Mouse (Mus musculus): Measurements from ENCODE around the gene Eif4e2. TPM values are rescaled to one million over a fixed set of nuclear protein-coding genes. Genes with fewer than 3 reads are reported as not detected.

Eif4e2 gene
- 91.7 and 95.4 TPM in 2 replicates for polyA plus RNA-seq (2015; fragmentation: Nextera tagmentation; extraction: Ambion mirVana)

GRCm38 (mm10) chr1:87213735-87214704, at the start of gene Eif4e2:
TSS of gene Eif4e2 (plus strand) at chr1:87213914.
- H3K4me2 ChIP-seq: peak within 1 kb of the TSS; percentile 69
- H3K36me3 ChIP-seq (replicated peaks): no peaks in the 10 kb centered on the region
- no peaks in the 10 kb centered on the region for H3K27me3 ChIP-seq (replicated peaks)
- under 1% methylated on average over 96 of the region's 99 CpGs for WGBS
- peak within 1 kb of the TSS; percentile 89 for H3K9ac ChIP-seq
- peaks cover 46% of the 10 kb centered on the region for H3K4me1 ChIP-seq
- H3K9me3 ChIP-seq: no peaks in the 10 kb centered on the region
- ATAC-seq (replicated peaks): peak; percentile 97
- H3K4me3 ChIP-seq: peak within 1 kb of the TSS; percentile 95
- H3K27ac ChIP-seq: peak within 1 kb of the TSS; percentile 98

GRCm38 (mm10) chr1:87164164-87164795, 49.4 kb upstream of the Eif4e2 start:
- H3K27me3 ChIP-seq (replicated peaks): no peaks in the 10 kb centered on the region
- ATAC-seq (replicated peaks): peak; percentile 65
- H3K36me3 ChIP-seq (replicated peaks): no peaks in the 10 kb centered on the region
- no peak overlapping the region for H3K4me2 ChIP-seq
- H3K4me1 ChIP-seq: peaks cover 16% of the 10 kb centered on the region
- no peak overlapping the region; the same call in 1 of the 2 replicates for H3K27ac ChIP-seq
- 32% methylated on average over 11 of the region's 11 CpGs for WGBS
- H3K9me3 ChIP-seq: no peaks in the 10 kb centered on the region
- no peak overlapping the region for H3K9ac ChIP-seq
- no peak overlapping the region for H3K4me3 ChIP-seq

GRCm38 (mm10) chr1:87164796-87165184, 48.9 kb upstream of the Eif4e2 start:
- ATAC-seq (replicated peaks): 0 out of 2 replicates have a peak, but pooled peaks have one; percentile 10
- H3K4me3 ChIP-seq: no peak overlapping the region
- no peak overlapping the region for H3K9ac ChIP-seq
- no peak overlapping the region for H3K27ac ChIP-seq
- no peaks in the 10 kb centered on the region for H3K9me3 ChIP-seq
- no peak overlapping the region for H3K4me2 ChIP-seq
- no peaks in the 10 kb centered on the region for H3K36me3 ChIP-seq (replicated peaks)
- peaks cover 21% of the 10 kb centered on the region for H3K4me1 ChIP-seq
- 50% methylated on average over 9 of the region's 9 CpGs for WGBS
- no peaks in the 10 kb centered on the region for H3K27me3 ChIP-seq (replicated peaks)

GRCm38 (mm10) chr1:87170458-87170857, 43.3 kb upstream of the Eif4e2 start:
- Histone ChIP-seq H3K9ac (no peak overlapping the region), H3K4me1 (peaks cover 38% of the 10 kb centered on the region)
- peak; percentile 40 for ATAC-seq (replicated peaks)

GRCm38 (mm10) chr1:87171312-87171711, 42.4 kb upstream of the Eif4e2 start:
- no peak overlapping the region for H3K4me3 ChIP-seq
- H3K4me2 ChIP-seq: no peak overlapping the region
- H3K9me3 ChIP-seq: no peaks in the 10 kb centered on the region
- ATAC-seq (replicated peaks): 0 out of 2 replicates have a peak, but pooled peaks have one; percentile 24
- no peak overlapping the region for H3K9ac ChIP-seq
- no peaks in the 10 kb centered on the region; the same call in 1 of the 2 replicates for H3K27me3 ChIP-seq (replicated peaks)
- peaks cover 44% of the 10 kb centered on the region for H3K4me1 ChIP-seq
- no peaks in the 10 kb centered on the region for H3K36me3 ChIP-seq (replicated peaks)
- no peak overlapping the region for H3K27ac ChIP-seq
- WGBS: 90% methylated on average over 1 of the region's 1 CpGs

More at GRCm38 (mm10) chr1:87170458-87170857, 43.3 kb upstream of the Eif4e2 start:
- Histone ChIP-seq H3K9me3 (no peaks in the 10 kb centered on the region), H3K27me3 (replicated peaks) (no peaks in the 10 kb centered on the region; the same call in 1 of the 2 replicates), H3K27ac (no peak overlapping the region), H3K36me3 (replicated peaks) (no peaks in the 10 kb centered on the region), H3K4me3 (no peak overlapping the region), H3K4me2 (no peak overlapping the region)
- 6% methylated on average over 18 of the region's 19 CpGs for WGBS

- no peaks in the 10 kb centered on the region for H3K9me3 ChIP-seq
- no peak overlapping the region for H3K4me2 ChIP-seq
- no peak for ATAC-seq (replicated peaks)
- no peak overlapping the region for H3K4me3 ChIP-seq
- H3K9ac ChIP-seq: no peak overlapping the region
- H3K36me3 ChIP-seq (replicated peaks): no peaks in the 10 kb centered on the region
- WGBS: 30% methylated on average over 9 of the region's 9 CpGs
- no peak overlapping the region for H3K27ac ChIP-seq
- no peaks in the 10 kb centered on the region; the same call in 1 of the 2 replicates for H3K27me3 ChIP-seq (replicated peaks)
- peaks cover 44% of the 10 kb centered on the region for H3K4me1 ChIP-seq
Observed at GRCm38 (mm10) chr1:87172316-87172715, 41.4 kb upstream of the Eif4e2 start.

GRCm38 (mm10) chr1:87174006-87174955, 39.4 kb upstream of the Eif4e2 start:
- Histone ChIP-seq H3K9me3 (no peaks in the 10 kb centered on the region), H3K9ac (no peak overlapping the region), H3K27ac (no peak overlapping the region), H3K4me2 (no peak overlapping the region), H3K36me3 (replicated peaks) (no peaks in the 10 kb centered on the region), H3K27me3 (replicated peaks) (no peaks in the 10 kb centered on the region; the same call in 1 of the 2 replicates), H3K4me1 (peaks cover 36% of the 10 kb centered on the region), H3K4me3 (no peak overlapping the region)
- no peak for ATAC-seq (replicated peaks)
- WGBS: 23% methylated on average over 28 of the region's 28 CpGs

GRCm38 (mm10) chr1:87175852-87176292, 37.8 kb upstream of the Eif4e2 start:
- Histone ChIP-seq H3K4me3 (no peak overlapping the region), H3K4me1 (peaks cover 22% of the 10 kb centered on the region), H3K4me2 (peak overlapping the region; percentile 9; the same call in 1 of the 2 replicates), H3K9me3 (no peaks in the 10 kb centered on the region), H3K36me3 (replicated peaks) (no peaks in the 10 kb centered on the region), H3K27ac (no peak overlapping the region), H3K9ac (no peak overlapping the region), H3K27me3 (replicated peaks) (no peaks in the 10 kb centered on the region; the same call in 1 of the 2 replicates)
- peak; percentile 74 for ATAC-seq (replicated peaks)
- 5% methylated on average over 11 of the region's 11 CpGs for WGBS

GRCm38 (mm10) chr1:87180896-87181295, 32.8 kb upstream of the Eif4e2 start:
- H3K27me3 ChIP-seq (replicated peaks): peaks cover 29% of the 10 kb centered on the region
- no peak overlapping the region for H3K4me3 ChIP-seq
- no peak overlapping the region for H3K4me2 ChIP-seq
- no peak overlapping the region for H3K27ac ChIP-seq
- peaks cover 10% of the 10 kb centered on the region for H3K4me1 ChIP-seq
- H3K9ac ChIP-seq: no peak overlapping the region
- 68% methylated on average over 5 of the region's 5 CpGs for WGBS
- H3K9me3 ChIP-seq: no peaks in the 10 kb centered on the region
- H3K36me3 ChIP-seq (replicated peaks): no peaks in the 10 kb centered on the region
- no peak for ATAC-seq (replicated peaks)

- no peak for ATAC-seq (replicated peaks)
- Histone ChIP-seq H3K9ac (no peak within 1 kb of the TSS), H3K27ac (no peak within 1 kb of the TSS), H3K9me3 (no peaks in the 10 kb centered on the region), H3K4me2 (no peak within 1 kb of the TSS), H3K27me3 (replicated peaks) (peaks cover 46% of the 10 kb centered on the region), H3K4me3 (no peak within 1 kb of the TSS), H3K4me1 (peaks cover 18% of the 10 kb centered on the region), H3K36me3 (replicated peaks) (no peaks in the 10 kb centered on the region)
- 71% methylated on average over 9 of the region's 9 CpGs for WGBS
Observed at GRCm38 (mm10) chr1:87183013-87183412, 30.7 kb upstream of the Eif4e2 start, which contains the start of gene Prss56. TSS of gene Prss56 (plus strand) at chr1:87183313.

- WGBS: 36% methylated on average over 15 of the region's 15 CpGs
- Histone ChIP-seq H3K9me3 (no peaks in the 10 kb centered on the region), H3K27ac (no peak overlapping the region), H3K27me3 (replicated peaks) (peaks cover 49% of the 10 kb centered on the region), H3K36me3 (replicated peaks) (no peaks in the 10 kb centered on the region), H3K4me1 (peaks cover 18% of the 10 kb centered on the region), H3K4me3 (peak overlapping the region; percentile 10; the same call in 1 of the 2 replicates), H3K4me2 (peak overlapping the region; percentile 36), H3K9ac (no peak overlapping the region)
- no peak for ATAC-seq (replicated peaks)
Observed at GRCm38 (mm10) chr1:87183998-87184750, 29.5 kb upstream of the Eif4e2 start.
